Mouse (Mus musculus) cerebellum, adult 18-20 months (tissue): ENCODE results near the gene Rem1.
"Not testable (repeated sequence)": the region's sequence is repeated elsewhere in the genome, so short reads cannot be mapped to it uniquely, and the experiment has no call there.

Experiments
- DNase-seq, 2 experiments: peaks; one replicate each; pipeline ENCODE4 v3.0.0; 2021

Gene Rem1

GRCm38 (mm10) chr2:152629904-152630303 lies 3.2 kb downstream of the Rem1 start:
- no peak for DNase-seq

- no peak for DNase-seq
These were observed 6.6 kb downstream of the Rem1 start for GRCm38 (mm10) chr2:152633334-152633733.

DNA sequence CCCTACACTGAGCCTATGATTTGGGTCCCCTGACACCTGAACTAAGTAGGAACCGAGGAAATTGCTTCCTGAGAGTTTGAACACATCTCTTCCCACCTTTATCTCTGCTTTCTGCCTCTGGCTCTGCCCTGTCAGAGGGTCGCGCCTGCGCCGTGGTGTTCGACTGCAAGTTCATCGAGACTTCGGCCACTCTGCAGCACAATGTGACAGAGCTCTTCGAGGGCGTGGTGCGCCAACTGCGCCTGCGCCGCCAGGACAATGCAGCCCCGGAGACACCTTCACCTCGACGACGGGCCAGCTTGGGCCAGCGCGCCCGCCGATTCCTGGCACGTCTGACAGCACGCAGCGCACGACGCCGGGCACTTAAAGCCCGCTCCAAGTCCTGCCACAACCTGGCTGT lies 7.6 kb downstream of the Rem1 start:
- DNase-seq, result no peak

DNA sequence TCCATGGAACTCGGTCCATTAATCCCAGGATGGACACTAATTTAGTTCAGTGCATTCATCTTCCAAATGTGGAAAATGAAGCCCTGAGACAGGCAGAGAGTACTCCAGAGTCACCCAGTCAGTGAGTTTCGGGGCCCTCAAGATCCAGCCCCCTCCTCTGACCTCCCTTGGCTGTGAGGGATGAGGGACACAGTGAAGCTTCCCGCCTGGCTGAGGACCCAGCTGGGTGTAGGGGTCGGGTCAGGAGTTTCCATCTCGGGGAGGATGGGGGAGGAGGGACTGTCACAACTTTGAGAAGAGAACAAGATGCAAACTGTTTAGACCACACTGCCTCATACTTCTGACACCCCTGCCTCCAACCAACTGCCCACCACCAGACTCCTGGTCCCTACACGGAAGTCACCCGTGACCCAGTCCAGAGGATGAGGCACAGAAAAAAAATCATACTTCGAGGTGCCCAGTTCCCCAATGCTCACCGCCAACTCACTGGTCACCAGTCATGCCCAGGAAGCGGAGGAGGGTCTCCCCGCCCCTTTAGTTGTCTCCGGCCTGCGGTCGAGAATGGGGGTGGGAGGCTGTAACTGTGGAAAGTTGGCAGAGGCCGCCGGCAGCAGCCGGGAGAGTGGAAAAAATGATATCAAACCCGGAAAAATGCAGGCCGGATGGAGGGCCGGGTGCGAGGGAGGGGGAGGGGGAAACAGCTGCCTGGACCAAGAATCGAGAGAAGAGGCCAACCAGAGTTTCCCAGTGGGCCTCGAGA lies 9.7 kb downstream of the Rem1 start:
- no peak for DNase-seq

GRCm38 (mm10) chr2:152637006-152637322 lies 10.2 kb downstream of the Rem1 start:
- no peak for DNase-seq

DNA sequence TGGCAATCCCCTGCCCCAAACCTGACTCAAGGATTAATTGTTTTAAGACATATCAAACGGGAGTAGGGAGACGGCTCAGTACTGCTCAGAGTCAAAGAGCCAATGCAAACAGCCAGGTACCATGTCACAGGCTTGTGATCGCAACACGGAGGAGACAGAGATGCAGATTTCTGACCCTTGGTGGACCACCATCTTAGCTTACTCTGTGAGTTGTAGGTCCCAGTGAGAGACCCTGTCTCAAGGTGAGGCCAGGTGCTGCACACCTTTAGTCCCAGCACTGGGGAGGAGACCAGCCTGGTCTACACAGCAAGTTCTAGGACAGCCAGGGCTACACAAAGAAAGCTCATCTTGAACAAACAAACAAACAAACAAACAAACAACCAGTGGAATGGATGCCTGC lies 10.6 kb downstream of the Rem1 start:
- DNase-seq, result no peak

DNA sequence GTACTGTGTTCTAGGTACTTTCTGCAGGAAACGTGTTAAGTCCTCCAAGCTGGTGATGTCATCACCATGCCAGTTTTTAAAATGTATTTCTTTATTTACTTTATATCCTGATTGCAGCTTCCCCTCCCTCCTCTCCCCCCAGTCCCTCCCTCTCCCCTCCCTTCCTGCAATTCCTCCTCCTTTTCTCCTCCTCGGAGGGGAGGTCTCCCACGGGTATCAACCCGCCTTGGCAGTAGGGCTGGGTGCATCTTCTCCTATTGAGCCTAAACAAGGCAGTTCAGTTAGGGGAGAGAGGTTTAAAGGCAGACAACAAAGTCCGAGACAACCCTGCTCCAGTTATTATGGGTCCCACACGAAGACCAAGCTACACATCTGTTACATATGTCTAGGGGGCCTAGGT lies 12.1 kb downstream of the Rem1 start:
- no peak for DNase-seq

DNA sequence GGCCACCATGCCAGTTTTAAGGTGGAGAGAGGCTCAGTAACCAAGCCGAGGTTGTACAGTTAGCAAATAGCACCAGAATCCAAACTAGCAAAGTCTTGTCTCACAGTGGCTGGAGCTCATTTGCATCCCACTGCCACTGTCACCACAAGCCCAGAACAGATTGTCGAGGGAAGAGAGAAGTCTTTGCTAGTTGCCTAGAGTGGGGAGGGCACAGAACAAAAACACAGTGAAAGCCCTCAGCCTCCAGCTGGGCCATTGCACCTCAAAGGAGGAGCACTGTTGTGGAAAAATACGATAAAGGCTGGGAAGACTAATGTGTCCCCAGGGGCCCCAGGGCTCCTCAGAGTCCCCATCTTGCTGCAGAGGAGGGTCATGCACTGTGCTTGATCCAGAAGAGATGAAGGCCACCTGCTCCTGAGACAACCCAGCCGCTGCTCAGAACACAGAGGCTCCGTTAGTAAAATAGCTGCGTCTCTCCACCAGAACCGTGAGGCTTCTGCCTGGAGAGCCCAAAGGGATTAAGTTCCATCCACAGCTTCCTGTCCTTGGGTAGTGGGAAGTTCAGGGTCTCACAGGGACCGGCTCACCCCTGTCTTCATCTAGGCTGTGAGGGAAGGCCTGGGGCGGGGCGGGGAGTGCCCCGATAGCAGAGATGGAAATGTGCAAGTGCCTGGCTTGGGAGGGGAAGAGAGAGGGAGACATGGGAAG lies 12.8 kb downstream of the Rem1 start:
- DNase-seq, result no peak

DNA sequence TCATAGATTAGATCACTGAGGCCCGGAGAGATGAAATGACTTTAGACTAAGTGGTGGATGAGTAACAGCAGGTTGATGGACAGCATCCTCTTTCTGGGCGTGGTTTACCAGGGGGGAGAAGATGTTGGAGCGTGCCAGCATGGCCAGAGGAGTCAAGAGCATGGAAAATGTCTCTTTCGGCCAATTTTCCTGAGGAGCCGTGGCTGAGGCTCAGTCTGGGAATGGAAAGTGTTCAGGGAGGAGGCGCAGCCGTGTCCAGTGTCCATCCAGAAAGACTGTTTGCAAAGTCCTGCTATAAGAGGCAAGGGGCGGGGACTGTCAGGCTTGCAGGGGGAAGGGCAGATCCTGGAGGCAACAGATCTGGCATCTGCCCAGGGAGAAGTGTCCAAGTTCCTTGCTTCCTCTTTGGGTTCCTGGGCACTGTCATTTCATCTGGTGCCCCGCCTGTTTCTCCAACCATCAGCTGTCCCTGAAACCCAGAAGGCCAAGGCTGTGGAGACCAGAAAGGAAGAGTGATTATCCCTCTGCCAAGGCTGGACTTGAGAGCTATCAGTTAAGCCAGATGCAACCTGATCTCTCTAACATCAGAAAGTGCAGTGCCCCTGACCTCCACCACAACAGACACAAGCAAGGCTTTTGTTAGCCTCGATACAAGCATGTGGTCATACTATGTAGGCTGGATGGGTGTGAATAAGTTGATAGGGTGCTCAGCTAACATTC lies 26.3 kb downstream of the Rem1 start:
- no peak for DNase-seq

GRCm38 (mm10) chr2:152653874-152654715 lies 27.3 kb downstream of the Rem1 start:
- no peak for DNase-seq

- DNase-seq, result no peak
These were observed 30.6 kb downstream of the Rem1 start for GRCm38 (mm10) chr2:152657398-152657797.

DNA sequence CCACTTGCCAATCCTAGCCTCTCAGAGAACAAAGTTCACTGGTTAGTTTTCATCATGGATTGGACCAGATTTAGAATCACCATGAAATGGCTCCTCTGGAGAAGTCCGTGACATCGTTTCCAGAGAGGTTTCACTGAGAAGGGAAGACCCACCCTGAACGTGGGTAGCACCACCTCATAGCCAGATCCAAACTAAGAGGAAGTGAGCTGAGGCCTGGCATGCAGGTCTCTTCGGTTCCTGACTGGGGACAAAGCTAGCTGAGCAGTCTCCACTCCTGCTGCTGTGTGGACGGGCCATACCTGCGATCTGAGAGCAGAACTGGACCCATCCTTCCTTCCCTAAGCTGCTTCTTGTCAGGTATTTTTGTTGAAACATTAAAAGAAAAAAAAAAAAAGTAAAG lies 34.4 kb downstream of the Rem1 start:
- no peak for DNase-seq

GRCm38 (mm10) chr2:152666191-152666590 lies 39.4 kb downstream of the Rem1 start:
- DNase-seq, result not testable (repeated sequence)

- peak; percentile 88 to 97 for DNase-seq
These were observed 42.5 kb downstream of the Rem1 start, which contains the start of gene H13 for GRCm38 (mm10) chr2:152669256-152669638. Gene H13 (plus strand): TSS chr2:152669461.

GRCm38 (mm10) chr2:152669639-152670484 lies 43.1 kb downstream of the Rem1 start:
- peak in 1 of 2 experiments; percentile 35 for DNase-seq

- no peak for DNase-seq
These were observed 44.4 kb downstream of the Rem1 start for GRCm38 (mm10) chr2:152670983-152671641.

DNA sequence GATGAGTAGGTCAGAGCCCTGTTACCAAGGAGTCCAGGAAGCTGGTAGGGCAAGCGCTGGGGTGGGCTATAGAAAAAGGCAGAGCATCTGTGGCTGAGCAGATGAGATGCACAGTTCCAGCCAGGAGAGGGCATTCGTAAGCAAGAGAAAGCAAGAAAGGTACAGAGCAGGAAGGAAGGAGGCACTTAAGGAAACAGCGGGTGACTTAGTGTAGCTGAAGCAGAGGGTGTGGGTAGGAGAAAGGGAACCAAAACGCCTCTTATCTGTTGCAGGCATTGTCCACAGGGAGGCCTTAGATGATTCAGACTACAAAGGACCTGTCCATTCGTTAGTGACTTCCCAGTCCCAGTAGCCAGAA lies 44.9 kb downstream of the Rem1 start:
- peak; percentile 45 to 66 for DNase-seq

DNA sequence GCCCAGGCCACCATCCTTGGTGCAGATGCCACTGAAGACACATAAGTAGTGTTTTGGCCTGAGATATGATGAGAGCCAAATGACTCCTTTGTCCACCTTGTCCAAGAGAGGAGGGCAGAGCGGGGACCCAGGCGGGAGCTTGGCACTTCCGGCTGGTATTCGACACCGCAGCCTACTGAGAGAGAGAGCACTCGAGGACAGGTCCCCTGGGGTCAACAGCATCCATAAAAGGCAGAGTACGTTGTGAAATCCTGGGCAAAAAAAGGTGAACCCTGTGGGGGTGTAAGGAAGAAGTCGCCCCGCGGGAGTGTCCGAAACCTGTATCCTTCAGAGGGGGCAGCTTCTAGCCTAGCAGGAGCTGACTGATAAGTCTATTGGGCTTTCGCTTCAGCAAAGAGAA lies 45.4 kb downstream of the Rem1 start:
- peak in 1 of 2 experiments; percentile 18 for DNase-seq

- peak in 1 of 2 experiments; percentile 13 for DNase-seq
These were observed 47.4 kb downstream of the Rem1 start for GRCm38 (mm10) chr2:152674148-152674547.

DNA sequence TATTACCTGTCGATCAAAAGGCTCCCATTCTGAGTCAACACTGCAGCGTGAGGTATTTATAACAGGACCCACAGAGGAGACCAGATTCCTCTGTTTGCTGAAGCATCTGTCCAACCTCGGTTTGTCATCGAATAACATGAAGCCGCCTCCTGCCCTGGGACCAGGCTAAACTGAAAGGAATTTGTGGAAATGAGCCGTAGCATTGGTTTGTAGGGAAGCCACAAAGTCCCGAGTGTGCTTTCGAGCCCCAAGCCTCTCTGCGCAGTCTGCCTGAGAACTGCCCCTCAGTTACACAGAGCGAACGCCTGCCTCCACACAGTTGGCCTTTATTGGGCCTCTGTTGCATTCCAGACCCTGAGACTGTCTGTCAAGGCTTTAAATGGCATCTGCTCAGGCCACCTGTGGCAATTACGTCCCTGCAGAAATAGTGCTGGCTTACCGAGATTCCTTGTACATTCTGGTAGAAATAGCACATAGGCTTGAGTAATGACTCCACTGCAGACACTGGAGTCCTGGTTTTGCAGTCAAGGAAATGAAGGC lies 48.6 kb downstream of the Rem1 start:
- DNase-seq, result no peak

GRCm38 (mm10) chr2:152678302-152678701 lies 51.6 kb downstream of the Rem1 start:
- DNase-seq, result peak; percentile 26 to 45
